Mouse (Mus musculus) left cerebral cortex, postnatal 36 days (tissue): ENCODE results near the gene Map4k3. TPM values are rescaled to one million over a fixed set of nuclear protein-coding genes. Genes with fewer than 3 reads are reported as not detected.

Experiments used
- DNase-seq, 2 experiments: peaks; one replicate each; pipeline ENCODE4 v3.0.0; 2021 to 2022; ENCODE audit warnings: low spot score in 2 of 2, mixed read lengths in 1 of 2
- intact Hi-C: fragments of 180-260 bp; cut with DNase I; formaldehyde crosslinking; loops from one replicate; pipeline ENCODE4 v1.15.1; 2025
- total RNA-seq, 2 experiments: library from RNA; stranded (reverse); gene quantifications; 2 replicates each; pipeline ENCODE4 v1.2.3; 2021

Gene Map4k3
- total RNA-seq, 2 experiments from 2014 or later: 63.1 to 69.2 TPM

- intact Hi-C loops: no loop called here
- no peak for DNase-seq
Observed at GRCm38 (mm10) chr17:80696210-80696609, 32.1 kb downstream of the Map4k3 start.

GRCm38 (mm10) chr17:80693707-80694106, 34.6 kb downstream of the Map4k3 start:
- DNase-seq: no peak

GRCm38 (mm10) chr17:80692183-80692582, 36.1 kb downstream of the Map4k3 start:
- intact Hi-C loops: no loop called here
- no peak for DNase-seq

More at GRCm38 (mm10) chr17:80693707-80694106, 34.6 kb downstream of the Map4k3 start:
- intact Hi-C loops: no loop called here

- no peak for DNase-seq
- intact Hi-C loops: no loop called here
Observed at GRCm38 (mm10) chr17:80688701-80689100, 39.6 kb downstream of the Map4k3 start.

GRCm38 (mm10) chr17:80686066-80686465, 42.2 kb downstream of the Map4k3 start:
- DNase-seq: no peak
- intact Hi-C loops: no loop called here

- intact Hi-C loops: no loop called here
- no peak for DNase-seq
Observed at GRCm38 (mm10) chr17:80683821-80684576, 44.3 kb downstream of the Map4k3 start.

GRCm38 (mm10) chr17:80683041-80683440, 45.2 kb downstream of the Map4k3 start:
- intact Hi-C loops: no loop called here

GRCm38 (mm10) chr17:80678190-80678589, 50.1 kb downstream of the Map4k3 start:
- intact Hi-C loops: no loop called here
- no peak for DNase-seq

More at GRCm38 (mm10) chr17:80683041-80683440, 45.2 kb downstream of the Map4k3 start:
- no peak for DNase-seq

- no peak for DNase-seq
- intact Hi-C loops: no loop called here
Observed at GRCm38 (mm10) chr17:80676859-80677535, 51.3 kb downstream of the Map4k3 start.

GRCm38 (mm10) chr17:80676211-80676610, 52.1 kb downstream of the Map4k3 start:
- no peak for DNase-seq
- intact Hi-C loops: no loop called here

GRCm38 (mm10) chr17:80670395-80670794, 57.9 kb downstream of the Map4k3 start:
- DNase-seq: no peak
- intact Hi-C loops: no loop called here

GRCm38 (mm10) chr17:80663623-80664022, 64.7 kb downstream of the Map4k3 start:
- intact Hi-C loops: no loop called here
- no peak for DNase-seq

GRCm38 (mm10) chr17:80662836-80663620, 65.3 kb downstream of the Map4k3 start:
- intact Hi-C loops: no loop called here
- DNase-seq: no peak

GRCm38 (mm10) chr17:80661896-80662295, 66.4 kb downstream of the Map4k3 start:
- intact Hi-C loops: no loop called here
- no peak for DNase-seq

GRCm38 (mm10) chr17:80660707-80661380, 67.4 kb downstream of the Map4k3 start:
- DNase-seq: no peak
- intact Hi-C loops: no loop called here

GRCm38 (mm10) chr17:80660234-80660633, 68.1 kb downstream of the Map4k3 start:
- no peak for DNase-seq
- intact Hi-C loops: no loop called here

GRCm38 (mm10) chr17:80659821-80660220, 68.5 kb downstream of the Map4k3 start:
- intact Hi-C loops: no loop called here
- no peak for DNase-seq

GRCm38 (mm10) chr17:80654323-80654722, 74.0 kb downstream of the Map4k3 start:
- intact Hi-C loops: no loop called here
- no peak for DNase-seq

GRCm38 (mm10) chr17:80652740-80653139, 75.5 kb downstream of the Map4k3 start:
- no peak for DNase-seq
- intact Hi-C loops: no loop called here

GRCm38 (mm10) chr17:80646843-80647242, 81.4 kb downstream of the Map4k3 start:
- DNase-seq: no peak
- intact Hi-C loops: no loop called here
